Mouse (Mus musculus) erythroblast, embryonic 14.5 days (primary cell): ENCODE results near the gene Ppm1h.

Experiments used
- GATA1 ChIP-seq: IDR thresholded peaks from 2 replicates; pipeline ENCODE4 v1.6.1; 2012; ENCODE audit warnings: low read length, inconsistent platforms, mixed read lengths
- TAL1 ChIP-seq: IDR thresholded peaks from 3 replicates; pipeline ENCODE4 v1.6.1; 2012; ENCODE audit warnings: low read length, inconsistent platforms, mixed read lengths

- no peak for TF ChIP-seq GATA1
- TF ChIP-seq TAL1 = no peak
These were observed 19.8 kb downstream of the Ppm1h start for GRCm38 (mm10) chr10:122698347-122698746.
